Mouse (Mus musculus) testis, postnatal 14 days (tissue): ENCODE measurements around the gene Psme2.

Experiments used
- DNase-seq: peaks from one replicate; pipeline ENCODE4 v3.0.0; 2021; ENCODE audit warnings: low spot score

Gene Psme2

DNA sequence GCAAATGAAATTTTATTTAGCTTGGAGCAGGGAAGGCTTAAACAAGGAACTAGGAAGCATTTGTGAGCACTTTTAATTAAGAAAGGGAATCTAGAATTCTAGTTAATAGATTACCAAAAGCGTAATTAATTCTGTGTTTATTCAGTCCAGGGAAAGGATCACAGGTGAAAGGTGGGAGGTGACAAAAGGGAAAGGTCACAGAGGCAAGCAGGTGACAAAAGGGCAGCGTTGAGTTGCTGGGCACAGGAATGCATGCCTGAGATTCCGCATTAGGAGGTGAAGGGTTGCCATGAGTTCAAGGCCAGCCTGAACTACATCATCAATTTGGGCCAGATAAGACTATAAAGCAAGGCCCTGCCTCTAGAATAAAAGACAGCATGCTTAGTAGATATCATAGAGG lies 23.4 kb downstream of the Psme2 start:
- DNase-seq: no peak

DNA sequence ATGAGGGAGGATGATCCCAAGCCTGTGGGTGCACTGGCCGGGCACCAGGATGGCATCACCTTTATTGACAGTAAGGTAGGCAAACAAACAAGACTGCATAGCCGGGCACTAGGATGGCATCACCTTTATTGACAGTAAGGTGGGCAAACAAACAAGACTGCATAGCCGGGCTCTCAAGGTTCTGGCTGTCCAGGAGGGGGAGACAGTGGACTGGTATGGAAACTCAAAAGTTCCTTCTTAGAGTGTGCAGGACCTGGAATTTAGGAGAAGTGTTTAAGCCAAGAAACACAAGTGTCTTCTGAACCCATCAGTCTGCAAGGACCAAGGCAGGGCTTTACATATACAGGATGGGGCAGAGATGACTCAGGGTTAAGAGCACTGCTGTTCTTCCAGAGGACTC lies 25.2 kb downstream of the Psme2 start:
- DNase-seq: no peak

DNA sequence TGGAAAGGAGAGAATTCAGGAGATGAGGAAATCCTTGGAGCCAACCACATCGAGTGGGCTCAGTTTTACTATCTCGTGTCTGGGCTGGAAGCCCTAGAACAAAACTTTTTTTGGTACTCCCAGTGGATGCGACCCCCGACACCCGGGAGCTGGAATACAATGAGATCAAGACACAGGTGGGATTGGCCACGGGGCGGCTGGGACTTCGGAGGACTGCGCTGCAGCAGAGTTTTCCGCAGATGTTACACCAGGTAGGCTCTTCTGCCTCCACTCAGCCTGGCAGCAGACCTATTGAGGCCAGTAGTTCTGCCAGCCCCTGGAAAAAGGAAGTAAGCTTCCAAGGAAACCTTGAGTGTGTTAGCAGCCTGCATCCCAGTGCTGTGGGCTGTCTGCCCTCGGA lies 27.7 kb downstream of the Psme2 start:
- peak; percentile 8 for DNase-seq

DNA sequence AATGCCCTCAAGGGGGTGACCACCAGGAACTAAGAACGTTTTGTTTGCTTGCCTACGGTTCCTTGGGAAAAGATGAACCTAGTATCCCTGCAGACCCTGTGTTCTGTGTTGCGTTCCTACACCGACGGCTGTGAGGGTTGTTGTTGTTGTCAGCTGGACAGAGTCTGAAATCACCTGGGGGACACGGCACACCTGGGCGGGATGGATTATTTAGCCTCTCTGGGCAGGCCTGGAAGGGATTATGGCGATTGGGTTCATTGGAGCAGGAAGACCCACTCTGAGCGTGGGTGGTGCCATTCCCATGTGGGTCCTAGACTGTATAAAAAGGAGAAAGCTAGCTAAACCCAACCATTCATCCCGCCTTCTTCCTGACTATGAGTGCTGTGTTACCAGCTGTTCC lies 29.1 kb downstream of the Psme2 start:
- DNase-seq: peak; percentile 17

DNA sequence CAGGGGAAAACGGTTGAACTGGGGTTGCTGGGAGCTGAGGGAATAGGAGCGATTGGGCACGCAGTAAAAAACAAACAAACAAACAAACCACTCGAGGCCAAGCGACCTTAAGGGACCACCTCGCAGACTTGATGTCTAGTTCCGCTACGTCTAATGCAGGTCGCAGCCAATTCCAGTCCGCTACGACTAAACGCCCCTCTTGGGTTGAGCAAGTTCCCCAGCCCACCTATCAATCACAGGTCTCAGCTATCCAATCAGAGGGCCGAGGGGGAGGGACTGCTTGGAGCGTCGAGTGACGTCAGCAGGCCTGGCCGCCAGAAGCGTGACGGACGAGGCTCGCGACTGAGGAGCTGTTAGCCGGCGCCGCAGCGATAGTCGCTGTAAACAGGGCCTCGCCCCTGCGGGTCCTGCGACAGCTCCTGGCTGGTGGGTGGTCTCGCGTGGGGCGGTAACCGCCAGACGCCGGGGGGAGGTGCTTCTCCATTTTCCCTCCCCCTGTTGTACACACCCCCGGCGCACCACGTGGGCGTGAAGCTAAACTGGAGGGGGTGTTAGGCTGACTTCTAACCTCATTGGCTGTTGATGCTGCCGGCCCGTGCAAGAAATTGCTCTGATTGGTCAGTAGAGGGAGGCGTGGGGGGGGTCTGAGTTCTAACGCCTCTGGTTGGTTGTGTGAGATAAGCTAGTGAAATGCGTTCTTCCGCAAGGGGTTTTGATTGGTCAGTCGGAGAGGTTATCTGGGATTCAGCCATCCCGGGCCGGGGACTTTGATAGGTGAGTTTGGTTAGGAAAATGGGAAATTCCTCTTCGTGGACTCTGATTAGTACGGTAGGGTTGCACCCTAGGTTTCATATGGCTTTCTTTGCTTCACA lies 30.5 kb downstream of the Psme2 start, which contains the start of gene A730061H03Rik:
Gene A730061H03Rik (minus strand): TSS at position 205 of the 872 bp plus-strand sequence.
- DNase-seq: peak; percentile 99

DNA sequence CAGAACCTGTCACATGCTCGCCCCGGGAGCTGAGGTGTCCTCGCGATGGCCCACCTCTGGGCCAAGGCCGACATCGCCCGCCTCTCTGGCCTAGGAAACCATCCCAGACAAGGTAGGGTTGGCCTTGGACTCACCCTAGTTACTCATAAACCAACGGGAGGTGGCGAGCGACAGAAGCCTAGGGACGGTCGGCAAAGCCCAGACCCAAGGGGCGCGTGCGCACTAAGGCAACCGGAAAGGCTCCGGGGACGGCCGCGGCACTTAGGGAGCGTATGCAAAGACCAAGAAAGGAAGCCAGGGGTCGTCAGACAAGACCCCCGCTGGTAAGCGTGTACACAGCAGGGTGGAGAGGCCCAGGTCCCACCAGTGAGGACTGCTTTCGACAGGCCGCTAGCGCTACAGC lies 31.1 kb downstream of the Psme2 start, which contains the start of gene Dcaf11:
Gene Dcaf11 (plus strand): TSS at position 208 of the 403 bp plus-strand sequence.
- peak; percentile 93 for DNase-seq

DNA sequence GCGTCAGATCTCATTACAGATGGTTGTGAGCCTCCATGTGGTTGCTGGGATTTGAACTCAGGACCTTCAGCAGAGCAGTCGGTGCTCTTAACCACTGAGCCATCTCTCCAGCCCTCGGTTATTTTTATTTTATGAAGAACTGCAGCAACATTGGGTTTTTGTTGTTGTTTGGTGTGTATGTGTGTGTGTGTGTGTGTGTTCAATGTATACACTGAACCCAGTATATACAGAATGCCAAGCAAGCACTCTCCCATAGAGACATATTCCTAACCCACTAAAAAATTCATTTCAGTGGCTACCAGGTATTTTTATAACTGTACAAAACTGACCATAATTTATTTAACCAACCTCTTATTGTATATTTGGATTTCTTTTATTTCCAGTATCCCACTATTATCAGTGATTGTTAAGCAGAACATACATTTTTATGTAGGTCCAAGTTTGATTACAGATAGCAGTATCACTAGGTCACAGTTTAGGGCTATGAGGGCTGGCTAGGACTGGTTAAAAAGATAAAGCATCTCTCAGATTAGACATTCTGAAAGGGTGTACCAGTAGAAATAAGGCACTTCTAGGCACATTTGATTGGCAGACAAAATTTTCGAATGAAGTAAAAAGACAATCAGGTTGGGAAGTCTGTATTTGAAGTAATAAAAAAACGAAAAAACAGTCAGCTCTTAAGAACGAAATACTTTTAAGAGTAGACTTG lies 32.0 kb downstream of the Psme2 start:
- no peak for DNase-seq

DNA sequence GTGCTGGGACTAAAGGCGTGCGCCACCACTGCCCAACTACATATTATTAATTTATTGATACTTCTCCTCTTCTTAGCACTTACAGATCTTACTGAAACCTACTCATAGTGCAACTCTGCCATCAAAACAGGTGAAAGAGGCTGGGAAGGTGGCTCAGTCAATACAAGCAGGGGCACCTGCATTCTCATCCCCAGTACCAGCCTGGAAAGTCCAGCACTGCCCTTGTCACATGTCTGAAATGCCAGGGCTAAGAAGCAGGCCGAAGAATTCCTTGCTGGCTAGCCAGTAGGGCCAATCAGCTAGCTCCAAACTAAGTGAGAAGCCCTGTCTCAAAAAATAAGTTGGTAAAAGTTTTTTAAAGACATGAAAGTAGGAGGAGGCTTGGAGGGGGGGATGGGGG lies 33.3 kb downstream of the Psme2 start:
- no peak for DNase-seq

DNA sequence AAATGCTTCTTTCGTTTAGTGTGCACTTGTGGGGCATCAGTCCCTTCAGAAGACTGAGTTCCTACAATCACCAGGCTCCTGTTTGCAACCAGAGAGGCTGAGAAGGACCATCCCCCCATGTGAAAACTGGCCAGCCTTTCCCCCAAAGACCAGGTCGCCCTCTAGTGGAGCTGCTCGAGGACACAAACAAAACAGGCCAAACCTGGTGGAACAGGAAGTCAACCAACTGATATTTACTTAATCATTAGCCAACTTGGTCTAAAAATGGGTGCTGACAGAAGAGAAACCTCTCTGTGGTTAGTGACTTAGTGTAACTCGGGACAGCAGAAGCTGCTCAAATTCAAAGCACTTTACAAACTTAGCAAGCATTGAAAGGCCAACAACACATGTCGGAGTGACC lies 33.9 kb downstream of the Psme2 start:
- peak; percentile 65 for DNase-seq

DNA sequence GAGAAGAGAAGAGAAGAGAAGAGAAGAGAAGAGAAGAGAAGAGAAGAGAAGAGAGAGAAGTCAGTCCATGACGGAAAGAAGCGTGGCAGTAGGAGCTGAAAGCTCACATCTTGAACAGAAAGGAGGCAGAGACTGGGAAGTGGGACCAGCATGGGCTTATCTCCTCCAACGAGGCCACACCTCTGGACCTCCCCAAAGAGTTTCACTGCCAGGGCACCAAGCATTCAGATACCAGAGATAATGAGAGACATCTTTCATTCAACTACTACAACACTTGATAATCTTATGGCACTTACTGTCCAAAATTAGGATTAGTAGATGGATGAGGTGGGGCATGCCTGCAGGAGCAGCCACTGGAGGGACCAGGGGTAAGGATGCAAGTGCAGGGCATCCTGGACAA lies 35.1 kb downstream of the Psme2 start:
- DNase-seq: no peak

DNA sequence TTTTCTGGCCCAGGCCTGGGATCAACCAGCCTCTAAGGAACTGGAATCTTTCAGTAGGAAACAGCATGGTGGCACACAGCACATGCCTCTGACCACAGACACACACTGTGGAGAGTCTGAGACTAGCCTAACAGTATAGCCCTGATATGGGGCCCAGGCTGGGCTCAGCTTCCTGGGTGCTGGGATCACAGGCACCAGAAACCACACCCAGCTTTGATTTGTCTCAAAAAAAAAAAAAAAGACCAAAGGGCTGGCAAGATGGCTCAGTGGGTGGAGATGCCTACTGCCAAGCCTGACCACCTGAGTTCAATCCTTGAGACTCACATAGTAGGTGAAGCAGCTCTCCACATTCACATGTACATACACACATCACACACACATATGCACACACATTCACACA lies 36.3 kb downstream of the Psme2 start:
- DNase-seq: no peak

DNA sequence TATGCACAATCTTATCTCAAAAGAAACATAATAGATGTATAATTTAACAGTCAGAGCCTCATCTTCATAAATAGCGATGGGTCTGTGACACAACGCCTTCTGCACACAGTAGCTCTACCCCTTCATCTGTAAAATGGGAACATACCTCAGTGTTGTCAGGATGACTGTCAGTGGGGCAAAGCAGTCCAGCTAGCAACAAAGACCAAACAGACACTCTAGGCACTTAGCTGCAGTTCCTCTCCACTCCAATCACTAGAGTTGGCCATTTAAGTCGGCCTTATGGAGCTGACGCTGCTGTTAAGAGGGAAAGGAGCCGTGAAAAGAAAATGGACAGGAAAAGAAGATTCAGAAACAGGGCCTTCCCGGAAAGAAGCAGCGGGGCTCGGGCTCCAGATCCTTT lies 39.1 kb downstream of the Psme2 start:
- no peak for DNase-seq

DNA sequence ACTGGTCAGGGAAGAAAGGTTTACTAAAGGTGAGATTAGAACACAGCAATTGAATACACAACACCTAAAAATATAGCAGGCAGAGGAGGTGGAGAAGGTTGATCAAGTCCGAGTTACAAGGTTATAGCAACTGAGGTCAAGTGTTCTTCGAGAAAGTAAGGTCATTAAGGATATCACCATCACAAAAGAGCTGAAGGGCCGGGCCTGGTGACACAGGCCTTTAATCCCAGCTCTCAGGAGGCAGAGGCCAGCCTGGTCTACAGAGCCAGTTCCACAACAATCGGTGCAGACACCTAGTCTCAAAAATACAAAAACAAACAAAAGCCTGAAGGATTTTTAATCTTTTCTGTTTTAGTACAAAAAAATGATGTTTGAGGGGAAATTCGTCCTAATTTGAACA lies 39.6 kb downstream of the Psme2 start:
- DNase-seq: no peak

DNA sequence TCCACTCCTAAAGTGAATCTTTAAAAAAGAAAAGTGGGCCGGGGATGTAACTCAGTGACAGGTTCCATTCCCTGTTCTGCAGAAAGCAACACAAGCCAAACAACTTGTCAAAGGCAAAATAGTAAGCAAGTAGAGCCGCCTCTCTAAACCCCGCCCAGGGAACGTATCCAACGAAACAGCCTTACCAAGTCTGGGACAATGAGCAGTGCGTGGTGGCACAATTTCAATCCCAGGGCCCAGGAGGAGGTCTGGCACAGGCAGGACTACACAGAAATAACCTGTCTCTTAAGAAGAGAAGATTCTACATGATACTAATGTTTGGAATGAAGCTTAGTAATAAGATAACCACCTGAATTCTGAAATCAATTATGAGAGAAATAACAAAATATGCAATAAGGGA lies 40.7 kb downstream of the Psme2 start:
- DNase-seq: no peak

DNA sequence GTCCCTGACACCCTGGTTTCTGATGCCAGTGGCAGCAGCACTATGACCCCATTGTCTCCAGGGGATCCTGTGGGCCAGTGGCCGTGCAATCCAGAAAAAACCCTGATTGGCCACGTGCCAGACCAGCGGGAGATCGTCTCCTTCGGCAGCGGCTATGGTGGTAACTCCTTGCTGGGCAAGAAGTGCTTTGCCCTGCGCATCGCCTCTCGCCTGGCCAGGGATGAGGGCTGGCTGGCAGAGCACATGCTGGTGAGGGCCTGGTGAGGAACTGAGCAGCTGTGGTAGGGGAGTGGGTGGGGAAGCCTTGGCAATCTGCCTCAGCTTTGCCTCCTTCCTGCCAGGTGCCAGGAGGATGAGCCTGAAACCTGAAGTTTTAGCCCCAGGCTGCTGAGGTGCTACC lies 46.6 kb downstream of the Psme2 start:
- no peak for DNase-seq

DNA sequence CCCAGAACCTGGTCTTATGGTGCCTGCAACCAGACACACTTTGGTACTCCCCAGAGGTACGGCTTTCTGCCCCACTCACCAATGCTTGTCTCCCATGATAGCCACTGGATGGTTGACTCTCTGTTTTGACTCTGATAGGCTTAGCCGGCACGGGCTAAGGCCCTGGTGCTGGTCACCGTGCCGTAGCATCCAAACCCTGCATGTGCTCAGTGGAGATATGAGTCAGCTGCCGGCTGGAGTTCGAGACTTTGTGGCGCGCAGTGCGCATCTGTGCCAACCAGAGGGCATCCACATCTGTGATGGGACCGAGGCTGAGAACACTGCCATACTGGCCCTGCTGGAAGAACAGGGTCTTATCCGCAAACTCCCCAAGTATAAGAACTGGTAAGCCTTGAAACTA lies 48.6 kb downstream of the Psme2 start:
- DNase-seq: no peak

DNA sequence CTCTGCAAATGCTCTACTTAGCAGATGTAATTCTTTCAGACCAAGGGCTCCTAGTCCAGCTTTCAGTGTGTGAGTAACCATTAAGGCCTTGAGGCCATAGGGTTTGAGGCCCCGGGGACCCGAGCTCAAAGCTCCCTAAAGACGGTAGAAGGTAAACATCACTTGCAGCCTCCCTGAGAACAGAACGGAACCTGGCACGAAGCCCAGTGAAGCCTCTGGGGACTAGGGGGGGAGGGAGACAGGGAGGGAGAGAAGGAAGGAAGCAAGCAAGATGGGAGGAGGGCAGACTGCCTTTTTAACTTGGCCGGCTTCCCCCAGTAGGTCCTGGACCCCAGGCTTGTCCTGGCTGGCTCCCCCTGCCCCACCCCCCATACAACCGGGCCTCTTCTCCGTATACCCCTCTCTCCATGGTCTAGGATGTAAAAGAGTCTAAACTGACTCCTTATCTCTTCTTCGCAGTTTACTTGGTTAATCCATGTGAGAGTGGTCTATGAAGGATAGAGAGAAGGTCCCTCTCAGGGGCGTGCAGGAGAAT lies 50.1 kb downstream of the Psme2 start:
- peak; percentile 78 for DNase-seq

DNA sequence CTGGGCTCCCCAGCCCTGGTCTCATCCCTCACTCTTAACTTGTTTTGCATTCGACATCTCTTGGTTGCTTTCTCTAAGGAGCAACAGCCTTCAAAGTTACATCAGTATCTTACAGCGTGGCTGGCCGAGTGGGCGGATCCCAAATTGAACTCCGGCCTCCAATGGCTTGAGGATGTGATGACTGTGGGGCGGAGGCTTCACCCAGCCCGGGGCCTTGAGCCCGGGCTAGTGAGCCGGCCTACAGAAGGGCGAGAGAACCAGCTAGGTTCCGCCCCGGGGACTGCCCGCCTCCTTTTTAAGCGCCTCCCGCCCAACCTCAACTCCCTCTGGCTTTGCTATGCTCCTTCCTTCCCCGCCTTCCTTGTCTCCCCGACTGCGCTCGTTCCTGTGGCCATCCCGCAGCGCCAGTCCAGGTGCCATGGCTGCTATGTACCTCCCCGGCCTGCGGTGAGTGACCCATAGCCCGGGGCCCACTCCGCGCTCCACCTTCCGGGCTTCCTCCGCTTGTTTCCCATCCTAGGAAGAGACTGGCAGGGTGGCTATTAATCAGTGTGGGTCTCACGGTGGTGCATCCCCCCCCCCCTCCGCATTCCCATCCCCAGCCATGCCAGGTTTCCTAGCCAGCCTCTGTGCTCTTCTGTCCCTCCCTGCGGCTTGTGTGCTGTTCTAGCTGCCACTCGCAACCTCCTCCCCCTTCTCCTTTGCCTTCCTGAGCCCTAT lies 50.7 kb downstream of the Psme2 start, which contains the start of gene Pck2:
Gene Pck2 (plus strand): TSS at position 200 of the 720 bp plus-strand sequence.
- DNase-seq: peak; percentile 85
